8 mouse cellular contexts compared by ENCODE assay signal in the genomic region with DNA sequence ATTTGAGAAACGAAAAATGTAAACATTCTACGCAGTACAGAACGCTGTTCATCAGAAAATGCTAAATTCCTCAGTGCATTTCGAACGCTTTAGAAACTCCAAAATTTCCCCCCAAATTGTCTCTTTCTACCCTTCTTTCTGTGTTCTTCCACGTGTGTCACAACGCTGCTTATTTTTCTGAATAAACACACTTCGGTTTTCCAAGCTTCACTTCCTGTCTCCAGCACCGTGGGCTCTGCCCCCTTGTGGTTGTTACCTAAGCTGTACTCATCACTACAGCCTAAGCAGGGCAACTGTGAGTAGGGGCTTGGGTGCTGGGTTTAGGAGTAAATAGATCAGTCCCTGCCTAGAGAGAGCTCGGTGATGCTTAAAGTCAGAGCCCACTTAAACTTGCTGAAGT. TPM values are rescaled to one million over a fixed set of nuclear protein-coding genes. Genes with fewer than 3 reads are reported as not detected.
A peak's percentile ranks its signal among the peaks of the same experiment; 100 is the strongest.
DNase-seq lines count a peak whose midpoint lies in the region; ATAC-seq lines count a peak whose summit lies in the region.

No protein-coding gene starts in this region.

- no peaks in the 10 kb centered on the region for H3K36me3 ChIP-seq in hindbrain, embryonic 13.5 days

- ATAC-seq in hindbrain, embryonic 13.5 days (ENCODE audit: low FRiP score): no peak

- H3K4me3 ChIP-seq in hindbrain, embryonic 13.5 days: peak overlapping the region; percentile 14; the same call in 1 of the 2 replicates

- no peak overlapping the region for H3K27ac ChIP-seq in hindbrain, embryonic 13.5 days

- no peak overlapping the region for H3K9ac ChIP-seq in hindbrain, embryonic 13.5 days

- DNase-seq in adrenal gland, postnatal 10 days: peak; percentile 15
- DNase-seq in adrenal gland, adult 8-10 months: no peak
- DNase-seq in CD4-positive helper T cell, adult 2 months (ENCODE audit: low read depth, low spot score): peak; percentile 50
- DNase-seq in embryo, embryonic 10.5 days (ENCODE audit: low spot score): peak; percentile 78
- peak; percentile 14 for DNase-seq in lung, postnatal 14 days
- peak; percentile 6 for DNase-seq in telencephalon, adult 2 months (ENCODE audit: low read depth, low spot score)
- no peak for DNase-seq in gastrocnemius, adult 18-20 months (ENCODE audit: low spot score)

- H3K4me1 ChIP-seq in hindbrain, embryonic 13.5 days (replicated peaks): 0 out of 2 replicates have a peak, but pooled peaks cover 4% of the 10 kb centered on the region

- 37% methylated on average over 10 of the region's 10 CpGs for WGBS in hindbrain, embryonic 13.5 days

- no peaks in the 10 kb centered on the region for H3K27me3 ChIP-seq in hindbrain, embryonic 13.5 days

- H3K9me3 ChIP-seq in hindbrain, embryonic 13.5 days: no peaks in the 10 kb centered on the region

- peak overlapping the region; percentile 41 for H3K4me2 ChIP-seq in hindbrain, embryonic 13.5 days

RNA-seq across cellular contexts. Expression of a gene that starts 19.4 kb away (rescaled TPM):
- under 1 TPM; 0.18 to 0.42 TPM for total RNA-seq in adrenal gland, postnatal 10 days (2021)
- not detected for total RNA-seq in adrenal gland, adult 8-10 months (2022)
- polyA plus RNA-seq in hindbrain, embryonic 13.5 days (2015; fragmentation: Nextera tagmentation; extraction: Ambion mirVana): 0.04 and 0.08 TPM in 2 replicates
- total RNA-seq in gastrocnemius, adult 18-20 months (2021): 1 to 10 TPM; 2.6 to 3.5 TPM

RNA-seq across cellular contexts. Expression of a gene that starts 37.9 kb away (rescaled TPM):
- total RNA-seq in adrenal gland, postnatal 10 days (2021): not detected
- total RNA-seq in adrenal gland, adult 8-10 months (2022): not detected
- not detected in 2 replicates for polyA plus RNA-seq in hindbrain, embryonic 13.5 days (2015; fragmentation: Nextera tagmentation; extraction: Ambion mirVana)
- total RNA-seq in gastrocnemius, adult 18-20 months (2021): not detected

Comparison
In these comparisons a context has a peak if more than half of its experiments do, and no peak if none do; other contexts are left out.
1. DNase-seq: peak in adrenal gland, postnatal 10 days (single experiment), CD4-positive helper T cell, adult 2 months (single experiment), embryo, embryonic 10.5 days (single experiment), lung, postnatal 14 days (single experiment) and telencephalon, adult 2 months (single experiment); none in adrenal gland, adult 8-10 months (single experiment) and gastrocnemius, adult 18-20 months (single experiment).